In the genomic region with DNA sequence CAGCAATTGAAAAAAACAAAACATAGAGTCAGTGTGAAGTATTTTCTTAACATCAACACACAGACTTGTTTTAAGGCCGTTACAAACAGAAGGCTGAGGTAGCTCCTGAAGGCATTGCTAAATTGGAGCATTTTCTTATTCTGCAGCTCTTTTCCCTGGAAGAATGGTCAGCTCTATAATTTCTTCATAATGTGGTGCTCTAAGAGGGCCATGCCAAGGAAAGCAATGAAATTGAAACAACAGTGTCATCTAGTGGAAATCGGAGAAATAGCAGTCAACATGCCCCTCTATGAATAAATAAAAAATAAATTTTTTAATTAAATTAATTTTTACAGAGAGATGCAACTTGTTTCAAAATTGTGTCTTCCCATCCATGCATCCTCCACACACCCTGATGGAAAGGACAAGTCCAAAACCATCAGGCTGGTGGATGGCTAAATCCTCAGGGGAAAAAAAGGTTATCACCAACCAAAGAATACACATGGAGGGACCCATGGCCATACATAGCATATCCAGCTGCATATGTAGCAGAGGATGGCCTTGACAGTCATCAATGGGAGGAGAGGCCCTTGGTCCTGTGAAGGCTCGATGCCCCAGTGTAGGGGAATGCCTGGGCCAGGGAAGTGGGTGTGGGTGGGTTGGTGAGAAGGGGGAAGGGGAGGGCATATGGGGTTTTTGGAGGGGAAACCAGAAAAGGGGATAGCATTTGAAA, we compare ENCODE assay signal across 8 mouse cellular contexts.
DNase-seq lines count a peak whose midpoint lies in the region; ATAC-seq and TF ChIP-seq lines count a peak whose summit lies in the region.

No protein-coding gene starts in this region.

- no peak overlapping the region for H3K27ac ChIP-seq in gastrocnemius, adult 2 months
- H3K27ac ChIP-seq in midbrain, embryonic 11.5 days (ENCODE audit: low read depth, low read length) = no peak overlapping the region
- no peak overlapping the region for H3K27ac ChIP-seq in midbrain, embryonic 10.5 days (replicated peaks)
- no peak overlapping the region for H3K27ac ChIP-seq in hindbrain, postnatal 0 days
- no peak overlapping the region for H3K27ac ChIP-seq in stomach, postnatal 0 days (replicated peaks)
- H3K27ac ChIP-seq in liver, embryonic 11.5 days (ENCODE audit: low read depth, low read length) = no peak overlapping the region

- H3K27me3 ChIP-seq in midbrain, embryonic 11.5 days (ENCODE audit: control insufficient read depth, insufficient read depth, low read length) = no peaks in the 10 kb centered on the region
- H3K27me3 ChIP-seq in midbrain, embryonic 10.5 days (ENCODE audit: low read depth, poor library complexity, severe bottlenecking) = no peaks in the 10 kb centered on the region
- H3K27me3 ChIP-seq in hindbrain, postnatal 0 days (ENCODE audit: insufficient read depth, low read length) = no peaks in the 10 kb centered on the region
- H3K27me3 ChIP-seq in stomach, postnatal 0 days (ENCODE audit: control insufficient read depth, insufficient read depth, low read length) = no peaks in the 10 kb centered on the region
- no peaks in the 10 kb centered on the region for H3K27me3 ChIP-seq in liver, embryonic 11.5 days (replicated peaks; ENCODE audit: control insufficient read depth, insufficient read depth, low read length)

- no peak overlapping the region for H3K4me2 ChIP-seq in midbrain, embryonic 11.5 days
- no peak overlapping the region for H3K4me2 ChIP-seq in hindbrain, postnatal 0 days (ENCODE audit: low read depth, low read length)
- no peak overlapping the region for H3K4me2 ChIP-seq in stomach, postnatal 0 days (replicated peaks; ENCODE audit: low read depth)
- H3K4me2 ChIP-seq in liver, embryonic 11.5 days = no peak overlapping the region

- no peaks in the 10 kb centered on the region for H3K36me3 ChIP-seq in midbrain, embryonic 11.5 days (ENCODE audit: control insufficient read depth, insufficient read depth, low read length)
- no peaks in the 10 kb centered on the region for H3K36me3 ChIP-seq in midbrain, embryonic 10.5 days
- no peaks in the 10 kb centered on the region for H3K36me3 ChIP-seq in hindbrain, postnatal 0 days (ENCODE audit: insufficient read depth, low read length)
- H3K36me3 ChIP-seq in stomach, postnatal 0 days (ENCODE audit: control insufficient read depth, insufficient read depth, low read length) = no peaks in the 10 kb centered on the region
- H3K36me3 ChIP-seq in liver, embryonic 11.5 days (ENCODE audit: control insufficient read depth, insufficient read depth, low read length) = no peaks in the 10 kb centered on the region

- no peak overlapping the region for H3K4me3 ChIP-seq in gastrocnemius, adult 2 months
- H3K4me3 ChIP-seq in midbrain, embryonic 11.5 days (ENCODE audit: low read depth, low read length) = no peak overlapping the region
- H3K4me3 ChIP-seq in midbrain, embryonic 10.5 days = no peak overlapping the region
- H3K4me3 ChIP-seq in hindbrain, postnatal 0 days (ENCODE audit: low read length) = no peak overlapping the region
- no peak overlapping the region for H3K4me3 ChIP-seq in stomach, postnatal 0 days (ENCODE audit: low read depth, low read length)
- no peak overlapping the region for H3K4me3 ChIP-seq in liver, embryonic 11.5 days (ENCODE audit: low read depth, low read length)

- H3K9ac ChIP-seq in midbrain, embryonic 11.5 days (ENCODE audit: low read length) = no peak overlapping the region
- no peak overlapping the region for H3K9ac ChIP-seq in hindbrain, postnatal 0 days (replicated peaks; ENCODE audit: low read length)
- no peak overlapping the region for H3K9ac ChIP-seq in stomach, postnatal 0 days (ENCODE audit: low read length)
- no peak overlapping the region for H3K9ac ChIP-seq in liver, embryonic 11.5 days (ENCODE audit: low read depth, low read length)

- H3K9me3 ChIP-seq in midbrain, embryonic 11.5 days (ENCODE audit: control insufficient read depth, low read length) = no peaks in the 10 kb centered on the region
- H3K9me3 ChIP-seq in midbrain, embryonic 10.5 days (replicated peaks) = no peaks in the 10 kb centered on the region
- no peaks in the 10 kb centered on the region for H3K9me3 ChIP-seq in hindbrain, postnatal 0 days (ENCODE audit: low read length)
- H3K9me3 ChIP-seq in stomach, postnatal 0 days (ENCODE audit: control insufficient read depth, low read length) = no peaks in the 10 kb centered on the region
- no peaks in the 10 kb centered on the region for H3K9me3 ChIP-seq in liver, embryonic 11.5 days (ENCODE audit: control insufficient read depth, low read length)

- ATAC-seq in midbrain, embryonic 11.5 days (ENCODE audit: low FRiP score) = peak; percentile 73; the same call in 1 of the 2 replicates
- peak; percentile 71 for ATAC-seq in hindbrain, postnatal 0 days
- ATAC-seq in stomach, postnatal 0 days (ENCODE audit: low FRiP score, low TSS enrichment) = no peak
- no peak for ATAC-seq in liver, embryonic 11.5 days (replicated peaks; ENCODE audit: low FRiP score)

- no peak for TF ChIP-seq EP300 in stomach, postnatal 0 days (optimal IDR thresholded peaks at IDR 0.05)

- no peak for DNase-seq in gastrocnemius, adult 2 months
- no peak for DNase-seq in gastrocnemius, postnatal 4 days (ENCODE audit: low spot score in 2 of 2)
- no peak for DNase-seq in midbrain, embryonic 11.5 days (ENCODE audit: low spot score, missing footprints)
- no peak for DNase-seq in midbrain, embryonic 10.5 days (ENCODE audit: low spot score)
- DNase-seq in hindbrain, postnatal 0 days (ENCODE audit: low spot score) = peak; percentile 78
- DNase-seq in stomach, postnatal 0 days (ENCODE audit: low spot score) = no peak
- DNase-seq in liver, embryonic 11.5 days (ENCODE audit: low spot score) = no peak
- no peak for DNase-seq in heart, postnatal 36 days

- no peaks in the 10 kb centered on the region for H3K4me1 ChIP-seq in midbrain, embryonic 11.5 days (ENCODE audit: control insufficient read depth, insufficient read depth, low read length)
- no peaks in the 10 kb centered on the region for H3K4me1 ChIP-seq in midbrain, embryonic 10.5 days
- no peaks in the 10 kb centered on the region for H3K4me1 ChIP-seq in hindbrain, postnatal 0 days (ENCODE audit: insufficient read depth, low read length)
- H3K4me1 ChIP-seq in stomach, postnatal 0 days (replicated peaks; ENCODE audit: control insufficient read depth, insufficient read depth) = no peaks in the 10 kb centered on the region
- no peaks in the 10 kb centered on the region for H3K4me1 ChIP-seq in liver, embryonic 11.5 days (replicated peaks; ENCODE audit: control insufficient read depth, insufficient read depth, low read length)

- TF ChIP-seq CTCF in gastrocnemius, adult 2 months (IDR thresholded peaks at IDR 0.05) = peak; percentile 75
- peak; percentile 84 for TF ChIP-seq CTCF in hindbrain, postnatal 0 days (IDR thresholded peaks at IDR 0.05; ENCODE audit: low read depth)
- TF ChIP-seq CTCF in stomach, postnatal 0 days (IDR thresholded peaks at IDR 0.05; ENCODE audit: low read depth) = peak; percentile 81

- intact Hi-C loops in gastrocnemius, adult 2 months (cut with DNase I) = no loop called here
- intact Hi-C loops in heart, postnatal 36 days (cut with DNase I) = loop anchor here (2.0 kb wide), 1 partner anchor 1496 kb away; no protein-coding TSS in a partner anchor

- WGBS in midbrain, embryonic 11.5 days = 46% methylated on average over 3 of the region's 3 CpGs
- WGBS in midbrain, embryonic 10.5 days = 43% methylated on average over 3 of the region's 3 CpGs
- WGBS in hindbrain, postnatal 0 days = 33% methylated on average over 3 of the region's 3 CpGs
- 33% methylated on average over 3 of the region's 3 CpGs for WGBS in stomach, postnatal 0 days
- WGBS in liver, embryonic 11.5 days = 44% methylated on average over 3 of the region's 3 CpGs

Comparison
In these comparisons a context has a peak if more than half of its experiments do, and no peak if none do; other contexts are left out.
1. ATAC-seq: peak in midbrain, embryonic 11.5 days (single experiment) and hindbrain, postnatal 0 days (single experiment); none in stomach, postnatal 0 days (single experiment) and liver, embryonic 11.5 days (single experiment).
2. Peak in every context shown above with its lines, with median percentiles within 50 percentile points of each other: CTCF ChIP-seq.